Mouse (Mus musculus) T-helper 17 cell (primary cell): ENCODE measurements at regions not wholly inside any gene's neighbourhood (a gene's known extent, or its start where the extent isn't known, plus 50 kb on each side); places are given as distances from the start of the nearest gene placed in this dataset.
"Not testable (repeated sequence)": the region's sequence is repeated elsewhere in the genome, so short reads cannot be mapped to it uniquely, and the experiment has no call there.

ENCODE experiments used
- in situ Hi-C, 2 experiments: fragments of 300-600 bp; cut with MboI, MseI; formaldehyde crosslinking; loops; 1 replicate in 1 of 2; 2 replicates in 1 of 2; pipeline ENCODE4 v1.15.1; 2025; ENCODE audit warnings: high pct_unique_total_duplicates in 2 of 2

GRCm38 (mm10) chr6:82143496-82143895 lies 102.7 kb downstream of the Eva1a start:
- in situ Hi-C loops, result loop anchor here in 1 of 2 experiments (10.0 kb wide), 1 partner anchor 249 kb away; no protein-coding TSS in a partner anchor

GRCm38 (mm10) chr6:82150051-82150450 lies 109.2 kb downstream of the Eva1a start:
- in situ Hi-C loops, result no loop called here

- in situ Hi-C loops, result no loop called here
Measured at GRCm38 (mm10) chr6:82170349-82171080, 129.7 kb downstream of the Eva1a start.

GRCm38 (mm10) chr6:82174943-82175342 lies 134.1 kb downstream of the Eva1a start:
- in situ Hi-C loops, result no loop called here

- in situ Hi-C loops, result no loop called here
Measured at GRCm38 (mm10) chr6:82200130-82200529, 159.3 kb downstream of the Eva1a start.

GRCm38 (mm10) chr6:82204821-82205566 lies 164.2 kb downstream of the Eva1a start:
- in situ Hi-C loops, result no loop called here

GRCm38 (mm10) chr6:82237834-82238233 lies 164.3 kb upstream of the Tacr1 start:
- in situ Hi-C loops, result no loop called here

- in situ Hi-C loops, result no loop called here
Measured at GRCm38 (mm10) chr6:82240584-82241245, 161.4 kb upstream of the Tacr1 start.

- in situ Hi-C loops, result not testable (repeated sequence)
Measured at GRCm38 (mm10) chr6:82247652-82248051, 154.5 kb upstream of the Tacr1 start.

GRCm38 (mm10) chr6:82284494-82284893 lies 117.6 kb upstream of the Tacr1 start:
- in situ Hi-C loops, result no loop called here

GRCm38 (mm10) chr6:82285233-82285632 lies 116.9 kb upstream of the Tacr1 start:
- in situ Hi-C loops, result no loop called here

GRCm38 (mm10) chr6:82293507-82293906 lies 108.6 kb upstream of the Tacr1 start:
- in situ Hi-C loops, result no loop called here

- in situ Hi-C loops, result no loop called here
Measured at GRCm38 (mm10) chr6:82296673-82297328, 105.3 kb upstream of the Tacr1 start.

- in situ Hi-C loops, result not testable (repeated sequence)
Measured at GRCm38 (mm10) chr6:82302241-82302640, 99.9 kb upstream of the Tacr1 start.

GRCm38 (mm10) chr6:82313691-82314090 lies 88.4 kb upstream of the Tacr1 start:
- in situ Hi-C loops, result no loop called here
